Mouse (Mus musculus) bone marrow macrophage, adult 2 months (primary cell): ENCODE measurements around the gene Syn3.

ENCODE experiments used
- CTCF ChIP-seq: IDR thresholded peaks from 2 replicates; pipeline ENCODE4 v1.5.1; 2012; ENCODE audit warnings: low read depth, mild to moderate bottlenecking, low read length, moderate library complexity
- POLR2A ChIP-seq: IDR thresholded peaks from 2 replicates; pipeline ENCODE4 v1.6.1; 2012; ENCODE audit warnings: mild to moderate bottlenecking, low read depth, low read length, borderline replicate concordance

DNA sequence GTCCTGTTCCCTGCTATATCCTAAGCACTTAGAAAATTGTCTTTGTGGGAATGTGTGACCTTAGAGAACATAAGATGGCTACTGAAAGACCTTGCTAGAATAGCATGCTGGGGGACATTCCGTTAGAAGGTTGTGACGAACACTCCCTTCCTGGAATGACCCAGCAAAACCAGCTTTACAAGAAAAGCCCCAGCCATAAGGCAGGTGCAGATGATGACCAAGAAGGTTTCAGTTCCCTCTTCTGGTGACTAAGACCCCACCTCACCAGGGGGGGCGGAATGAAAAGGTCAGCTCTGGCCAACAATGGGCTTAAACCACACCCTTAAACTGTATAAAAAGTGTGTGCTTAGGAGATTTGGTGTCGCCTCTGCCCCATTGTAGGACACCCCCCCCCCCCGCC is 23.4 kb downstream of the Syn3 start:
- no peak for TF ChIP-seq POLR2A
- TF ChIP-seq CTCF, result no peak
